Mouse (Mus musculus) mouse trophoblast stem cell (cell line): ENCODE results near the gene Map6d1.

Experiments
- in situ Hi-C, 2 experiments: fragments of 300-500 bp; cut with MseI, MboI; formaldehyde crosslinking; loops; 2 replicates in 1 of 2; 3 replicates in 1 of 2; pipeline ENCODE4 v1.15.1; 2025

Map6d1 gene

DNA sequence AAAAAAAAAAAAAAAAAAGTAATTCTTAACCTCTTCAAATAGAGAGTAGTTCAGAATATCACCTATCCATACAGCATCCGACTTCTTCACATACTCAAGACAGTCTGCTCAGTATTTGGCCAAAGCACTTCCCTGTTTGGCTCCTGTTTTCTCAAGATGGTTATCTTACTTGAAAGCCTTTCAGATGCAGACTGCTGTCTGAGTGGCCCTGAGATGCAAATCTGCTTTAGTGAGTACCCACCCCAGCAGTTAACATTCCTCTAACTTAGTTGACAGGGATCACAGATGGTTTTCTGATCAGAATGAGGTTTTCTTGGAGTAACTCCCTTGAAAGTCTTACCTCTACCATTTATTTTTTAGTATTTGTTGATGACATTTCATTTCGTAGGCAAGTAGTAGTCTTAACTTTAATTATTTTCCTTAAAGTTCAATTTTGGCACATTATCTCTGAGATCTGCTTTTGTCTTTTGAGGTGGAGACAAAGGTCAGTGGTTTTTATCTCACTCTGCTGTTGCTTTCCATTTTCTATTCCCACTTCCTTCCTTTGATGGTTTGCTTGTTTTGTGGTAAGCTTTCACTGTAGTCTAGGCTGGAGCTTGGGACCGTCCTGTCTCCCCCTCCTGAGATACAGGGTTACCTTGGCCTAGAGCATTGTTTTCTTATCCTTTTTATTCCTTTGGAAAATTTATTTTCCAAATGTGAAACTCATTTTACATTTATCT, 49.8 kb downstream of the Map6d1 start:
- in situ Hi-C loops = no loop called here

DNA sequence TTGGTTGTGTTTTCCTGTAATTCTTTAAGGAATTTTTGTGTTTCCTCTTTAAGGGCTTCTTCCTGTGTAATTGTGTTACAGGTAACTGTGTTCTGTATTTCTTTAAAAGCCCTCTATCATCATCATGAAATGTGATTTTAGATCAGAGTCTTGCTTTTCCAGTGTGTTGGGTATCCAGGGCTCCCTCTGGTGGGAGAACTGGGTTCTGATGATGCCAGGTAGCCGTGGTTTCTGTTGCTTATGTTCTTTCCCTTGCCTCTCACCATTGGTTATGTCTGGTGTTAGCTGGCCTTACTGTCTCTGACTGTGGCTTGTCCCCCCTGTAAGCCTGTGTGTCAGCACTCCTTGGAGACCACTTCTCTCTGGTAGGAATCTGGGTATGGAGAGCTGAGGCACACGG, 55.8 kb downstream of the Map6d1 start:
- in situ Hi-C loops = no loop called here
